Mouse (Mus musculus) left cerebral cortex, postnatal 25 days (tissue): ENCODE data around the gene Smok3c. TPM values are rescaled to one million over a fixed set of nuclear protein-coding genes. Genes with fewer than 3 reads are reported as not detected.
"Not testable (repeated sequence)": the region's sequence is repeated elsewhere in the genome, so short reads cannot be mapped to it uniquely, and the experiment has no call there.

Experiments
- DNase-seq, 2 experiments: peaks; one replicate each; pipeline ENCODE4 v3.0.0; 2022; ENCODE audit warnings: low spot score in 2 of 2, mixed read lengths in 1 of 2
- intact Hi-C: fragments of 180-260 bp; cut with DNase I; formaldehyde crosslinking; loops from one replicate; pipeline ENCODE4 v1.15.1; 2025
- total RNA-seq, 2 experiments: library from RNA; stranded (reverse); gene quantifications; 2 replicates each; pipeline ENCODE4 v1.2.3; 2021

Gene Smok3c
- total RNA-seq, result not detected

DNA sequence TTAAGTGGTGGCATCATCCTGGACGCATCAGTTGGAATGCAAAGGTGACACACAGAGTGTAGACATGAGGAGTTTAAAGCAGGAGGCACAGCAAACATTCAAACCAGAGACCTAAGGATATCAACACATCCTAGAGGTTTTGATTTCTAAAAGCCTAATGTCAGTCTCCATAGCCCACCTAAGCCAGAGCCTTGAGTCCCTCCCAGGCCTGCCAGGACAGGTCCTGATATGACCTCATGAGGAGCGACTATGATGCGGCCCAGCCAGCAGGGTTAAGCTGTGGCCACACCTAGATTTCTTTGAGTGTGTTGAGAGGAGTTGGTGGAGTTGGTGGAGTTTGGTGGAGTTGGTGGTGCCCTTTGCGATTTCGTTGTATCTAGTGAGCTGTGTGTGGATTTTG, at the start of gene Smok3c:
TSS of gene Smok3c (plus strand) at position 301 of the 400 bp plus-strand sequence.
- DNase-seq, intact Hi-C loops: not testable (repeated sequence)

DNA sequence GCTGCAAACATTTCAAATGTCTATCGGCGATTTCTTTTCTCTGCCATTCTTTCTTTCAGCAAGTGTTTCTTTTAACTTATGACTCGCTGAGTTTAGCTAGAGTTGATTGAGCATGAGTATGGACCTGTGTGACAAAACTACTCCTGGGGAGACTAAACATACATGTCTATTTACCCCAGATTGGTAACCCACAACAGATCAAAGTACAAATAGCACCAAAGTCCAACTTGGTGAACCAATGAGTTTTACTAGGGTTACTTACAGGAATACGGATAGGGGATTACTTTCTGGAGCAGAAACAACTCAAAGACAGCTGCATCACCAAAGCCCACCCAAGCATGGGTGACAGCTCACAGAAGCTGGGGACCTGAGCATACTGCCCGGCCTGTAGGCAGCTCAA, 43.6 kb upstream of the Smok3c start:
- DNase-seq, result no peak
- intact Hi-C loops, result no loop called here

DNA sequence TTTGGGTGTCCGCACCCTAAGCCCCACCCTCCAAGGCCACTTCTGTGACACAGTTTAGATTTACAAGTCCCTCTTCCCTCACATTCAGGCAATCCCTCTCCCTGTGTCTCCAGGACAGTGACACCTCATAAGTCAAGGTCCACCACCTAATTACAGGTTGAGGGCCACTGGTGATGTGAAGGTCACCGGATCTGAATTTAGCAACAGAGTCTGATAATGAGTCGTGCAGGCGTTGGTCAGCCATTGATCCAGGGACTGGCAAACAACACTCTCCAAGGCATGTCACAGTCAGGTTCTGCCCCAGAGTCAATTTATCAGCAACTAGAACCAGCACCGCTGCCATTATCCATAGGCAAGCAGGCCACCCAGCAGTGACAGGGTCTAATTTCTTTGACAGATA, 40.6 kb upstream of the Smok3c start:
- intact Hi-C loops, result no loop called here
- DNase-seq, result no peak

DNA sequence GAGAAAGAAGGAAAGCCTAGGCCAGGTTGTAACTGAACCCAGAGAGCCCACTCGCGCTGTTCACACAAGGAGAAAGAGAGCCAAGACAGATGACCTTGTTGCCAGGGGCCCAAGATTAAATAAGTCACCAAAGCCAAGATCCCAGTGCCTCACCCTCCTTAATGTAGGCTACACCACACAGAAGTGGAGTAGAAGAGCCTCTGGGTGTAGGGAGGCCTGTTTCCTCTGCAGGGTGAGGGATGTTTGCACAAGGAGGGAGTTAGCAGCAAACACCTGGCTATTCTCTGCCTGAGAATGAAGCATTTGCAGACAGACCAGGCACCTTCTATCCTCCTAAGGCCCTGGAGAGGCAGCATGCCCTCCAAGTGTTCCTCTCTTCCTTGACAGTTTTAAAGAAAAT, 36.5 kb upstream of the Smok3c start:
- intact Hi-C loops, result no loop called here
- DNase-seq, result no peak

- intact Hi-C loops, result no loop called here
- no peak for DNase-seq
Observed at GRCm38 (mm10) chr5:138016997-138017396, 36.0 kb upstream of the Smok3c start.

GRCm38 (mm10) chr5:138019577-138019976, 33.4 kb upstream of the Smok3c start:
- intact Hi-C loops, DNase-seq: not testable (repeated sequence)

DNA sequence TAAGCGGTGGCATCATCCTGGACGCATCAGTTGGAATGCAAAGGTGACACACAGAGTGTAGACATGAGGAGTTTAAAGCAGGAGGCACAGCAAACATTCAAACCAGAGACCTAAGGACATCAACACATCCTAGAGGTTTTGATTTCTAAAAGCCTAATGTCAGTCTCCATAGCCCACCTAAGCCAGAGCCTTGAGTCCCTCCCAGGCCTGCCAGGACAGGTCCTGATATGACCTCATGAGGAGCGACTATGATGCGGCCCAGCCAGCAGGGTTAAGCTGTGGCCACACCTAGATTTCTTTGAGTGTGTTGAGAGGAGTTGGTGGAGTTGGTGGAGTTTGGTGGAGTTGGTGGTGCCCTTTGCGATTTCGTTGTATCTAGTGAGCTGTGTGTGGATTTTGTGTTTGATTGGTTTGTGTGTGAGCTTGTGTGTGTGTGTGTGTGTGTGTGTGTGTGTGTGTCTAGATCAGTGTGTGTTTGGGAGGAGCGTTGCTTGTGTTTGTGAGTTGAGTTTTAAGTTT, 32.0 kb upstream of the Smok3c start, which contains the start of the genes Smok3a and Smok3b:
TSS of gene Smok3a (plus strand) at position 301 of the 519 bp plus-strand sequence.
TSS of gene Smok3b (plus strand) at position 469 of the 519 bp plus-strand sequence.
- DNase-seq, intact Hi-C loops: not testable (repeated sequence)

DNA sequence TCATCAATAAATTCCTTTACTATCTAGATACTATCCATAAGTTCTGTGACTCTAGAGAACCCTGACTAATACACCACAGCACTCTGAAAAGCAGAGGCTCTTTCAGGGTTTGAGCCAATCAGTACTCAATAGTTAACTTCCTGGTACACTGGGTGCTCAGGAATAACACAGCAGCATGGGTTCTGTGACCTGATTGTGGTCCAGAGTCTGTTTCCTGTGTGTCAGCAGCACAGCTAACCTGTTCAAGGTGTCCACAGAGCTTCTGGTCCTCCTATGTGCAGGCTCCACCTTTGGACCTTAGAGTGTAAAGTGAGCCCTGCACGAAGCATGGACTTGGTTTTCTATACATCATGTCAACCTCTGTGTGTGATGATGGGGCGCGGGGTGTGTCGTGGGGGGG, 20.8 kb downstream of the Smok3c start:
- DNase-seq, result no peak
- intact Hi-C loops, result no loop called here

GRCm38 (mm10) chr5:138075684-138076083, 22.7 kb downstream of the Smok3c start:
- no peak for DNase-seq
- intact Hi-C loops, result no loop called here

GRCm38 (mm10) chr5:138076148-138076547, 23.2 kb downstream of the Smok3c start:
- no peak for DNase-seq
- intact Hi-C loops, result no loop called here

GRCm38 (mm10) chr5:138080456-138080855, 27.5 kb downstream of the Smok3c start:
- intact Hi-C loops, result no loop called here
- no peak for DNase-seq

- intact Hi-C loops, result no loop called here
- no peak for DNase-seq
Observed at GRCm38 (mm10) chr5:138081446-138081845, 28.5 kb downstream of the Smok3c start.

DNA sequence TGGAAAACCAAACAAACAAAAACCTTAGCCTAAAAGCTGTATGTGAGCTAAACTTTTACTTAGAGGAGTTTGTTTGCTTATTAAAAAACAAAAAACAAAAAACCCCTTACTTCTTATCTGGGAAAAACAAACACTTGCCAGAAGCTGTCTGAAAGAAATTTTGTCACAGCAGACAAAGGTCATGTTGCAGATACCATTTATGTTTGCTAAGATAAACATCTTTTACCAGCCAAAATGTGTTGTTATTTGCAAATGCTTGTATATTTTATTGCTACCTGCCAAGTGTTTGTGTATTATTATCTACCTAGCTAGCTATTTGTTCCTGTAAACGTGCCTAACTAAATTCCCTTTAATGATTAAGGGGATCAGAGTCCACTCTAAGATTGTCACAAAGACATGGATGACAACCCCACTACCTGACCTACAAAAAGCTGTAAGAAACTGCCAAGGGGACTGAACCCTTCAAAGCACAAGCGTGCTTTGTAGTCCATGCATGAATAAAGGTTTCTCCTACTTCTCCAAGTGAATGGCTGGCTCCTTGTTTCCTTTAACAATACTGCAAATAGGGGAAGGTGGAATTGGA, 30.4 kb downstream of the Smok3c start:
- intact Hi-C loops, result no loop called here
- DNase-seq, result no peak

DNA sequence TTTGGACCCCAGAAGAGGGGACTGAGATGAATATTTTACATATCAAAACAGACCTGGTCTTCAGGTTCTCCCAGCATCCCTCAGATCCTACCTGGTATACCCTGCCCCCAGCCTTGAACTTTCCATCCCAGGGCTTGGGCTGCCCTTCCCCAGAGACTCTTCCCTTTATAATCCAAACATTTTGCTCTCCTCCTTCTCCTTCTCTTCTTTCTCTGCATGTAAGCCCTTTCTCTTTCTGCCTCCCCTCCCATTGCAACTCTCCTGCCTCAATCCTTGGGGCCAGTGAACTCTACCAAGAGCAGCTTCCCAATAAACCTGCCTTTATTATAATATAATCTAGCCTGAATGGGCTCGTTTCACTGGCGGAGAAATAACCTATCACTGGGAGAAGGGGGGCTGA, 30.9 kb downstream of the Smok3c start:
- intact Hi-C loops, result loop anchor here (2.0 kb wide), 1 partner anchor 71 kb away; the partner anchor contains the start of gene Zfp113
- DNase-seq, result no peak

DNA sequence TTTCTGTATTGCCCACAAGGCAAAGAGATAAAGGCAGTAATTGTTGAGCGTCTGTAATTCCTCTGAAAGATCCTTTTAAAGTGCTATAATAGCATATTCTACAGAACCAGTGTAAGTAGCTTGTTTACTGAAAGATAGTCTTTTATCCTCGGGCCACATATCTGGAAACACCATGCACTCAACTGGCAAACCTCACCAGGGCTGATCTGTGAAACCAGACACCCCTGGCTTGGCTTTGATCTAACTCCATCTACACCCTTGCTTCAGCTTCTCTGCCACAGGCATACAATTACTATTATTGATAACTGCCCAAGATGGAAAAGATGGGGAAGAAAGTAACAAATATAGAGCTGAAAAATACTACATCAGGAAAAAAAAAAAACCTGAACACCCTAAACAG, 31.5 kb downstream of the Smok3c start:
- no peak for DNase-seq
- intact Hi-C loops, result loop anchor here (2.0 kb wide), 1 partner anchor 70 kb away; the partner anchor contains the start of gene Zfp113

DNA sequence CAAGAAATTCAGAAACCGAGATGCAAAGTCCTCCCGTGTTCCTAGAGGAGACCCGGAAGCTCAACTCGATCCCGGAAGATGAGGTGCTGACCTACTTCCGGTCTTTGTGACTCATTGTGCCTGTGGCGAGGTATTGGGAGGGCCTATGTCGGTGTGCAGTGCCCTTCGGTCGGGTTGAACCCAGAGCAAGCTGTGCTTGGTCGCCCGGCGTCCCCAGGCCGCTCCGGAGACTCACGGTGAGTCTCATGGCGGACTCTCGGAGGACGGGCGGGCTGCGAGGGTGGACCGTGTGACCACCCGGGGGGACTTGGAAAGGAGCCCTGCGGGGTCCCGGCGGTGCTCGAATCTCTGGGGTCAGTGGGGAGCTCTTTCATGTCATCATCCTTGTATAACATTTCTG, 32.0 kb downstream of the Smok3c start, which contains the start of gene Zkscan1:
TSS of gene Zkscan1 (plus strand) at position 89 of the 400 bp plus-strand sequence.
- intact Hi-C loops, result loop anchor here (2.0 kb wide), 1 partner anchor 70 kb away; the partner anchor contains the start of gene Zfp113
- peak; percentile 85 to 91 for DNase-seq

DNA sequence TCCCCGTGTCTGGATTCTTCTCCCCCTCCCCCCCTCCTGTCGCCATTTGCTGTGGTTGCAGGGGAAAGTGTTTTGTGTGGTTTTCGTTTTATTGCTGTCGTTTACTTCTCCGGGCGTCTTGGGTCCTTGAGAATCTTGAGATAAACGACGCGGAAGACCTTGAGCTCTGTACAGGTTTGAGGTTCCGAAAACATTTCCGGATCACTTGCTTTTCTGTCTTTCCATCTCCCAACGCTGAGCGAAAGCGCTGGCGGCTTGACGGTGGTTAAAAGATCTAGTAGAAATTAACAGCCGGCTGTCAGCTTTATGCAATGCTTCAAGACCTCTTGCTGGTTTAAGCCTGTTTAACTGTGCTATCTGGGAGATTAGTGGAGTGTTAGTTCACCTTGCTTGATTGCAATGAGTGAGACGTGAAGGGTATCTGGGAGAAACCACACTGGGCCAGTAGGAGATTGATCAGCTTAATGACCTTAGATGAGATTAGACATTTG, 32.5 kb downstream of the Smok3c start:
- intact Hi-C loops, result loop anchor here (2.0 kb wide), 1 partner anchor 69 kb away; the partner anchor contains the start of gene Zfp113
- peak; percentile 13 to 14 for DNase-seq

DNA sequence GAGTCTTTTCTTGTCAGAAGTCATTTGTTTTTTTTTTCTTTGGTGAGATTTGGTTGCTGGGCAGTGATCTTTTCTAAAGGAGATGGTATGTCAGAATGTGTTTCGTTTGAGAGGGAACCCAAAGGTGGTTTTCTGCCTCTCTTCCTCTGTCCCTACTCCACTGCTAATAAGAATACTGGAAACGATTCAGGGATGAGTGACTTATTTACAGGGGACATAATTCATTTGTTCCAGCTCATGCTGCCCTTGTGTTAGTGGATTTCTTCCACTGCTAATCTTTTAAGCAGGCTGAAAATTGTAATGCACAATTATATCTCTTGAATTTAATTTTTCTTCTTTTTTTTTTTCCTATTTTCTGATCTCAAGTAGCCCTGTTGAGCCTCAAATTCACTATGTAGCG, 33.8 kb downstream of the Smok3c start:
- intact Hi-C loops, result no loop called here

DNA sequence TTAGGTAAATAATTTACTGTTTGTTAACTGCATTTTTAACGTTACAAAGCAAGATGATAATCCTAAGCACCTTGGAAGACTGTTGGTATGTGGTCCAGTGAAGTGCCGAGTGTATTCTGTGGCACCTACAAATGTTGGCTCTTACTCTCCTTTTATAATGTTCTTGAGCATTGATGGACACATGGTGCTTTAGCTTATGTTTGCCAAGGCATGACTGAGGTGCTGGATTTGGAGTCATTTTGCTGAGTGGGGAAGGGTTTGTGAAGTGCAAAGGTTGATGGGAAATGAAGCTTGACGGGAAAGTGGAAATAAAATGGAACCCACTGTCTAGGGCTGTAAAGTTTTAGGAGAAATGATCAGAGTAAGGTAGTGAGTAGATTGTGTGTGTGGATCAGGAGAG, 35.4 kb downstream of the Smok3c start:
- intact Hi-C loops, result no loop called here
- DNase-seq, result no peak

More for the DNA sequence above, 33.8 kb downstream of the Smok3c start:
- DNase-seq, result no peak

DNA sequence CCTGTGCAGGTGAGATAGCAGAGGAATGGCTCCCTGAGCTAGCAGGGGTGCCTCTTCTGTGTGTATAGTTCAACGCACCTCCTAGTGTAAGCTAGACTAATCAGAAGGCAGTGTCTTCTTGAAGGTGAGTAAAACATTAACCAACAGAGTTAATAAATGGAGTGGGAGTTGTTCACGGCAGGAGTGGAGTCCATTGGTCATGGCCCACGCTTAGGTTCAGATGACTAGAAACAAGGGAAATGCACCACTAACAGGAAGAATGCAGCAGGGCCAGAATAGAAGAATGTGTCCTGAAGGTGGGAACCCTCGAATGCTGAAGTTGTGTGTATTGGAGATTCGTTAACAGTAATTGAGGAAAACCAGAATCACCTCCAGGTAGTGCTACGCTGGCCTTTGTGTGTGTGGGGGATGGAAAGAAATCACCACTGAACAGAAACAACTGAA, 36.1 kb downstream of the Smok3c start:
- intact Hi-C loops, result no loop called here
- no peak for DNase-seq

DNA sequence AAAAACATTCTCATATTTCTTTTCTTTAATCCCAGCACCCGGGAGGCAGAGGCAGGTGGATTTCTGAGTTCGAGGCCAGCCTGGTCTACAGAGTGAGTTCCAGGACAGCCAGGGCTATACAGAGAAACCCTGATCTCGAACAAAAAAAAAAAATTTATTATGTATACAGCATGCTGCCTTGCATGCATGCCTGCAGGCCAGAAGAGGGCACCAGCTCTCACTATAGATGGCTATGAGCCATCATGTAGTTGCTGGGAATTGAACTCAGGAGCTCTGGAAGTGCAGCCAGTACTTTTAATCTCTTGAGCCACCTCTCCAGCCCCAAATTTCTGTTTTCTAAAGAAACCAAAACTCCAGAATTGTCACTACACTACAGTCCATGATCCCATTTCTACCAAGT, 37.3 kb downstream of the Smok3c start:
- intact Hi-C loops, result no loop called here
- no peak for DNase-seq
